Mouse (Mus musculus) limb, embryonic 15.5 days (tissue): ENCODE measurements around the gene Bspry. TPM values are rescaled to one million over a fixed set of nuclear protein-coding genes. Genes with fewer than 3 reads are reported as not detected.
"Not testable (repeated sequence)": the region's sequence is repeated elsewhere in the genome, so short reads cannot be mapped to it uniquely, and the experiment has no call there.

ENCODE experiments used
- ATAC-seq: fragments of 200-750 bp; cut with Nextera tagmentation; 2 replicates; pipeline ENCODE4 v1.8.0; 2017; ENCODE audit warnings: low read depth, moderate TSS enrichment; ENCODE audit not compliant: insufficient number of reproducible peaks, low FRiP score, low TSS enrichment
- H3K27ac ChIP-seq: fragments of 300-500 bp; sonication (generic); 2 replicates; pipeline ENCODE4 v1.5.1; 2015; ENCODE audit warnings: moderate library complexity, mild to moderate bottlenecking, inconsistent platforms
- H3K27me3 ChIP-seq: fragments of 300-500 bp; sonication (generic); 2 replicates; pipeline ENCODE4 v1.6.1; 2015; ENCODE audit warnings: inconsistent platforms
- H3K36me3 ChIP-seq: fragments of 300-500 bp; sonication (generic); 2 replicates; pipeline ENCODE4 v1.6.1; 2015; ENCODE audit warnings: inconsistent platforms
- H3K4me1 ChIP-seq: fragments of 300-500 bp; sonication (generic); 2 replicates; pipeline ENCODE4 v1.6.1; 2015; ENCODE audit warnings: inconsistent platforms
- H3K4me2 ChIP-seq: fragments of 300-500 bp; sonication (generic); 2 replicates; pipeline ENCODE4 v1.6.1; 2015; ENCODE audit warnings: mild to moderate bottlenecking, inconsistent platforms
- H3K4me3 ChIP-seq: fragments of 300-500 bp; sonication (generic); 2 replicates; pipeline ENCODE4 v1.5.1; 2015; ENCODE audit warnings: mild to moderate bottlenecking, inconsistent platforms
- H3K9ac ChIP-seq: fragments of 300-500 bp; sonication (generic); 2 replicates; pipeline ENCODE4 v1.6.1; 2015; ENCODE audit warnings: inconsistent platforms
- H3K9me3 ChIP-seq: fragments of 300-500 bp; sonication (generic); 2 replicates; pipeline ENCODE4 v1.6.1; 2016; ENCODE audit warnings: inconsistent platforms
- WGBS: fragments of 180-500 bp; shearing (Covaris S2); methylation state at CpG from one replicate; pipeline ENCODE4 v1.1.7; 2015; 5-methylcytosine and 5-hydroxymethylcytosine counted together
- polyA plus RNA-seq: library from polyadenylated mRNA; unstranded; fragments of >200 nt; fragmentation: Nextera tagmentation; extraction: Ambion mirVana; gene quantifications from 2 replicates; pipeline ENCODE4 v1.2.1, GENCODE M21; 2015

The Bspry gene
- polyA plus RNA-seq, 1 experiment from 2014 or later = 19.4 TPM

DNA sequence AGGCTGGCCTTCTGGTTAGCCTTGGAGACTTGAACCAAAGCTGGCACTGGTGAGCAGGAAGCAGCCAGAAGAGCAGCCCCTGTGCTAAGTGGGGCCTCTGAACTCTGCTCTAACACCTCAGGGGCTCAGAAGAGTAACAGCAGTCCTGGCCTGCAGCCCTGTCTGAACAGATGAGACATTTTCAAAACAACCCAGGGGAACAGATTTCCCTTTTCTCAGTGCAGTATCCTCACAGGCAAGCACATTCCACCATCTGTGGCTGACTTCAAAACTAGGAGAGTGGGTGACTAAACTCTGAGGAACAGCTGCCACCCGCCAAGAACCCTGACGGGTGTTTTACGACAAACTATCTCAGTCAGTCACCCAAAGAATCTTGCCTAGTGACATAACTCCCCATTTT lies 20.8 kb upstream of the Bspry start:
- Histone ChIP-seq H3K4me1 (0 out of 2 replicates have a peak, but pooled peaks cover 5% of the 10 kb centered on the region), H3K4me3 (no peak overlapping the region), H3K36me3 (0 out of 2 replicates have a peak, but pooled peaks cover 4% of the 10 kb centered on the region), H3K9ac (no peak overlapping the region), H3K9me3 (no peaks in the 10 kb centered on the region), H3K27ac (no peak overlapping the region), H3K4me2 (no peak overlapping the region), H3K27me3 (no peaks in the 10 kb centered on the region)
- no peak for ATAC-seq
- 45% methylated on average over 3 of the region's 3 CpGs for WGBS

GRCm38 (mm10) chr4:62460348-62460747 lies 19.5 kb upstream of the Bspry start:
- ATAC-seq = no peak

DNA sequence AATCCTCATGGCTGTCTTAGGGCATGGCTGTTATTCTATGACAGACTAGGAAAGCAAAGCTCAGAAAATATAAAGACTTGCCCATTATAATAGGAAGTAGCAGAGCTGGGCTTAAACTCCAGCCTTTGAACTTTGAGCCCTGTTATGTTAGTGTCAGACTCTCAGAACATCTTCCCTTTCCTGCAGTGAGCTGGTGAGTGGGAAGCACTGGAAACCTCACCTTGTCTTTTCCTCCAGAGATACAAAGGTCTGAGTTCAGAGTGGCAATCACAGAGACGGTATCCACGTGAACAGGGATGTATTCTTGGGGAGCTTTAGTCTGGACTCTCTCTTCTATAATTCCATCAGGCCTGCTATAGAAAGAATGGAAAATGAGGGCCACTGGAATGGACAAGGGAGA lies 16.7 kb upstream of the Bspry start:
- no peaks in the 10 kb centered on the region for H3K9me3 ChIP-seq

More at GRCm38 (mm10) chr4:62460348-62460747, 19.5 kb upstream of the Bspry start:
- Histone ChIP-seq H3K9ac (no peak overlapping the region), H3K9me3 (no peaks in the 10 kb centered on the region), H3K4me1 (0 out of 2 replicates have a peak, but pooled peaks cover 5% of the 10 kb centered on the region), H3K27ac (no peak overlapping the region), H3K36me3 (0 out of 2 replicates have a peak, but pooled peaks cover 4% of the 10 kb centered on the region), H3K4me3 (no peak overlapping the region), H3K4me2 (no peak overlapping the region), H3K27me3 (no peaks in the 10 kb centered on the region)
- 91% methylated on average over 8 of the region's 8 CpGs for WGBS

DNA sequence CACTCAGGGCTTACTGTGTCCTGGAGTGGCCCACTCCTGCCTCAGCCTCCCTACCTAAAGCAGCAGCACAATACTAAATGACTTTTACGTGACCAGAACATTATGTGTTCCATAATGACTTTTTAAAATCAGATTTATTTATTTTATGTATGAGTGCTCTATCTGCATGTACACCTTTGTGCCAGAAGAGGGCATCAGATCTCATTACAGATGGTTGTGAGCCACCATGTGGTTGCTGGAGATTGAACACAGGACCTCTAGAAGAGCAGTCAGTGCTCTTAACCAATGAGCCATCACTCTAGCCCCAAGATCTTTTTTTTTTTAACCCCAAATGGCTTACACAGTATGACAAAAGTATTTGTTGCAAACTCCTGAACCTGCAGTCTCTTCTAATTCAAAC lies 11.7 kb upstream of the Bspry start:
- Histone ChIP-seq H3K9me3 (no peaks in the 10 kb centered on the region), H3K9ac (no peak overlapping the region), H3K4me1 (no peaks in the 10 kb centered on the region), H3K27ac (no peak overlapping the region), H3K4me3 (no peak overlapping the region), H3K4me2 (no peak overlapping the region), H3K36me3 (no peaks in the 10 kb centered on the region), H3K27me3 (no peaks in the 10 kb centered on the region)
- 100% methylated on average over 1 of the region's 1 CpGs for WGBS
- no peak for ATAC-seq

More for the DNA sequence above, 16.7 kb upstream of the Bspry start:
- no peaks in the 10 kb centered on the region for H3K27me3 ChIP-seq
- no peak overlapping the region for H3K4me3 ChIP-seq
- H3K36me3 ChIP-seq = 0 out of 2 replicates have a peak, but pooled peaks cover 4% of the 10 kb centered on the region
- no peak for ATAC-seq
- 91% methylated on average over 2 of the region's 2 CpGs for WGBS
- no peak overlapping the region for H3K4me2 ChIP-seq
- H3K4me1 ChIP-seq = 0 out of 2 replicates have a peak, but pooled peaks cover 5% of the 10 kb centered on the region
- H3K27ac ChIP-seq = no peak overlapping the region
- H3K9ac ChIP-seq = no peak overlapping the region

- Histone ChIP-seq H3K4me1 (no peaks in the 10 kb centered on the region), H3K27ac (no peak within 1 kb of the TSS), H3K4me2 (peak within 1 kb of the TSS; percentile 66), H3K9ac (no peak within 1 kb of the TSS; the same call in 1 of the 2 replicates), H3K36me3 (no peaks in the 10 kb centered on the region), H3K27me3 (no peaks in the 10 kb centered on the region), H3K9me3 (no peaks in the 10 kb centered on the region), H3K4me3 (peak within 1 kb of the TSS; percentile 51)
- ATAC-seq = peak; percentile 58; the same call in 1 of the 2 replicates
- WGBS = under 1% methylated on average over 30 of the region's 30 CpGs
These were observed 9.2 kb upstream of the Bspry start, which contains the start of gene Wdr31 for GRCm38 (mm10) chr4:62470598-62471051. TSS of gene Wdr31 (minus strand) at chr4:62470896.

DNA sequence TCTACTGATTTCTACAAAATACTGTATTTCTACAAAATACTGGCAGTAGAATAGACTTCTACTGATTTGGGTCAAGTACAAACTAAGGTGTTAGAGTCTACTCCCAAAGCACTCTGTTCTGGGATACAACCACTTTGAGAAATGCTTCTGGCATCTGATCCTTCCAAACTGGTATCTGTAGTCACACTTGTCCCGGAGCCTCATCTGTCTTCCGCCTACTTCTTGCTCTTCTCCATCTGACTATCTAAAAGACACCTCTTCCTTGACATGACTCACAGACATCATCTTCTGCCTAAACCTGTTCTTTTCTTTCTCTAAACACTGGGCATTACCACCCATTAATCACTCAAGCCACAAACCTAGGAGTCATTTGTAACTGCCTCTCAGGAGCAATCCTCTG lies 7.8 kb upstream of the Bspry start:
- 79% methylated on average over 2 of the region's 2 CpGs for WGBS
- no peaks in the 10 kb centered on the region for H3K36me3 ChIP-seq
- no peak overlapping the region for H3K27ac ChIP-seq
- H3K9ac ChIP-seq = no peak overlapping the region
- H3K4me2 ChIP-seq = no peak overlapping the region
- H3K27me3 ChIP-seq = no peaks in the 10 kb centered on the region
- no peak overlapping the region for H3K4me3 ChIP-seq
- no peak for ATAC-seq
- no peaks in the 10 kb centered on the region for H3K4me1 ChIP-seq
- no peaks in the 10 kb centered on the region for H3K9me3 ChIP-seq

DNA sequence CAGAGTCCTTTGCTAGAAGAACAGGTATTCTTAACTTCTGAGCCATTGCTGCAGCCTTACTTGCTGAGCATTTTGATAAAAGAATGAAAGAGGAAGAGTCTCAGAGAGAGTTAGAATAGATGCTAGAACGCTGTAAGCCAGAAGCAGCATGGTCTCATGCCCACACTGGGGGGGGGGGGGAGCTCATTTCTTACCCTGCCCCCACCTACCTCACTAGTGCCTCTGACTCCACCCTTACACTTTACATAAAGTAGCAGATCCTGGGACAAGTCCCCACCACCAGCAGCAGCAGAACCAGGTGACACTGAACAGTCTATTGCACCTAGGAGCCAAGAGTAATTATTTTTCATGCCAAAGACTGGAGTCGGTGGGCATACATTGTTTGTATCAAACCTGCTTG lies 4.7 kb upstream of the Bspry start:
- no peak overlapping the region for H3K9ac ChIP-seq
- 76% methylated on average over 2 of the region's 2 CpGs for WGBS
- no peak overlapping the region for H3K4me2 ChIP-seq
- H3K27ac ChIP-seq = no peak overlapping the region
- peaks cover 4% of the 10 kb centered on the region; the same call in 1 of the 2 replicates for H3K27me3 ChIP-seq
- no peak overlapping the region for H3K4me3 ChIP-seq
- H3K36me3 ChIP-seq = no peaks in the 10 kb centered on the region
- ATAC-seq = no peak
- H3K4me1 ChIP-seq = peaks cover 5% of the 10 kb centered on the region
- H3K9me3 ChIP-seq = no peaks in the 10 kb centered on the region

- 74% methylated on average over 6 of the region's 6 CpGs for WGBS
- ATAC-seq = no peak
- Histone ChIP-seq H3K9ac (no peak overlapping the region), H3K27me3 (peaks cover 5% of the 10 kb centered on the region; the same call in 1 of the 2 replicates), H3K4me2 (no peak overlapping the region), H3K9me3 (no peaks in the 10 kb centered on the region), H3K4me1 (peaks cover 11% of the 10 kb centered on the region), H3K36me3 (no peaks in the 10 kb centered on the region), H3K4me3 (no peak overlapping the region), H3K27ac (no peak overlapping the region)
These were observed 4.1 kb upstream of the Bspry start for GRCm38 (mm10) chr4:62475793-62476192.

- H3K4me3 ChIP-seq = no peak overlapping the region
- 60% methylated on average over 6 of the region's 6 CpGs for WGBS
- no peak for ATAC-seq
- H3K4me1 ChIP-seq = peaks cover 13% of the 10 kb centered on the region
- H3K27me3 ChIP-seq = peaks cover 5% of the 10 kb centered on the region; the same call in 1 of the 2 replicates
- no peaks in the 10 kb centered on the region for H3K36me3 ChIP-seq
- no peaks in the 10 kb centered on the region for H3K9me3 ChIP-seq
- no peak overlapping the region for H3K4me2 ChIP-seq
- H3K9ac ChIP-seq = no peak overlapping the region
- no peak overlapping the region for H3K27ac ChIP-seq
These were observed 2.2 kb upstream of the Bspry start for GRCm38 (mm10) chr4:62477542-62478244.

GRCm38 (mm10) chr4:62479593-62479936 lies 288 bp upstream of the Bspry start:
- 13% methylated on average over 11 of the region's 11 CpGs for WGBS
- peak overlapping the region; percentile 49 for H3K4me3 ChIP-seq
- not testable (repeated sequence) for ATAC-seq, H3K9ac ChIP-seq, H3K36me3 ChIP-seq, H3K9me3 ChIP-seq, H3K27me3 ChIP-seq
- 0 out of 2 replicates have a peak overlapping the region, but pooled peaks have one; percentile 27 for H3K27ac ChIP-seq
- H3K4me1 ChIP-seq = peaks cover 13% of the 10 kb centered on the region
- peak overlapping the region; percentile 88 for H3K4me2 ChIP-seq

GRCm38 (mm10) chr4:62480709-62481605 lies 1.1 kb downstream of the Bspry start:
- Histone ChIP-seq H3K4me3 (peak overlapping the region; percentile 49), H3K9me3 (no peaks in the 10 kb centered on the region), H3K27me3 (peaks cover 5% of the 10 kb centered on the region; the same call in 1 of the 2 replicates), H3K27ac (no peak overlapping the region), H3K4me2 (no peak overlapping the region), H3K4me1 (peaks cover 13% of the 10 kb centered on the region), H3K36me3 (no peaks in the 10 kb centered on the region), H3K9ac (no peak overlapping the region)
- WGBS = 31% methylated on average over 10 of the region's 10 CpGs
- ATAC-seq = no peak
